Mouse (Mus musculus) limb, embryonic 13.5 days (tissue): ENCODE measurements at regions not wholly inside any gene's neighbourhood (a gene's known extent, or its start where the extent isn't known, plus 50 kb on each side); places are given as distances from the start of the nearest gene placed in this dataset.

Experiments
- ATAC-seq: fragments of 200-750 bp; cut with Nextera tagmentation; 2 replicates; pipeline ENCODE4 v1.8.0; 2017; ENCODE audit warnings: low read depth, moderate number of reproducible peaks, moderate TSS enrichment; ENCODE audit not compliant: low FRiP score
- H3K27ac ChIP-seq: fragments of 300-500 bp; sonication (generic); 2 replicates; pipeline ENCODE4 v1.5.1; 2015; ENCODE audit warnings: inconsistent platforms, mild to moderate bottlenecking, moderate library complexity
- H3K27me3 ChIP-seq: fragments of 300-500 bp; sonication (generic); 2 replicates; pipeline ENCODE4 v1.6.1; 2015; ENCODE audit warnings: mild to moderate bottlenecking, inconsistent platforms
- H3K36me3 ChIP-seq: fragments of 300-500 bp; sonication (generic); 2 replicates; pipeline ENCODE4 v1.6.1; 2015; ENCODE audit warnings: inconsistent platforms, mild to moderate bottlenecking, moderate library complexity
- H3K4me1 ChIP-seq: fragments of 300-500 bp; sonication (generic); 2 replicates; pipeline ENCODE4 v1.6.1; 2015; ENCODE audit warnings: inconsistent platforms
- H3K4me2 ChIP-seq: fragments of 300-500 bp; sonication (generic); replicated peaks from 2 replicates; pipeline ENCODE4 v1.6.1; 2015; ENCODE audit warnings: inconsistent platforms, mild to moderate bottlenecking, moderate library complexity
- H3K4me3 ChIP-seq: fragments of 300-500 bp; sonication (generic); 2 replicates; pipeline ENCODE4 v1.5.1; 2015; ENCODE audit warnings: moderate library complexity, mild to moderate bottlenecking, inconsistent platforms
- H3K9ac ChIP-seq: fragments of 300-500 bp; sonication (generic); 2 replicates; pipeline ENCODE4 v1.6.1; 2015; ENCODE audit warnings: mild to moderate bottlenecking, inconsistent platforms
- H3K9me3 ChIP-seq: fragments of 300-500 bp; sonication (generic); 2 replicates; pipeline ENCODE4 v1.6.1; 2016; ENCODE audit warnings: inconsistent platforms
- WGBS: fragments of 180-500 bp; shearing (Covaris S2); methylation state at CpG from one replicate; pipeline ENCODE4 v1.1.7; 2015; 5-methylcytosine and 5-hydroxymethylcytosine counted together

DNA sequence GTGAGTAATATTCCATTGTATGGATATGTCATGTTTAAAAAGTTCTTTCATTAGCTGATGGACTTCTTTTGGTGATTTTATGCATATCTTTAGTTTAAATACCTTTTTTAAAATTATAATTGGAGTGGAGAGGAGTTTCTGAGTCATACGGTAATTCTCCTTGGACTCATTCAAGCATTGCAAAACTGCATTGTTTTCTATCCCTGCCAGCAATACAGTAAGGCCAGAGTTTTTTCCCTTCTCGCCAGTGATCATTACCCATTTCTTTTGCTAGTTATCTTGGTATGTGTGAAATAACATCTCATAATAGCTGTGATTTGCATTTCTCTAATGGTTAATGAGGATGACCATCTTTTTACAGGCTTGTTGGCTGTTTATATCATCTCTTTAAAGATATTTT is 271.6 kb upstream of the Nr2f2 start:
- Histone ChIP-seq H3K27me3 (peaks cover 33% of the 10 kb centered on the region), H3K27ac (no peak overlapping the region)
- WGBS = 85% methylated on average over 2 of the region's 2 CpGs

DNA sequence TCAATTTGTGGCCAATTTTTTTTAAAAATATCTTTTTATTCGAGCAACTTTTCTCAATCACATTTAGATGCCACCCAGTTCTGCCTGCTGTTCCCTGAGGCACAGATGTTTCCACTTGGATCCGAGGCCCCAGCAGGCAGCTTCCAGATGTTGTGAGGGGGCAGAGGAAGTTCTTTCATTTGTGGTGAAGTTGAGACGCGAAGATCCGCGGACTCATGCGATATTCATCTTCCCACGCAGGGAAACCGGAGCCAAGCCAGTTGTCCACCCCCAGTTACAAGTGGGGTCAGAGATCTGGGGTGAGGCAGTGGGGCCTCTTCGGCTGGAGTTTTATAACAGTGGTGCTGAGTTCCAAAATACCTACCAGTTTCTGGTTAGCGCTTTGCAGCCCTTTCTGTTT is 267.5 kb upstream of the Nr2f2 start:
- Histone ChIP-seq H3K4me1 (peaks cover 18% of the 10 kb centered on the region), H3K4me3 (no peak overlapping the region), H3K4me2 (peak overlapping the region; percentile 44), H3K9me3 (no peaks in the 10 kb centered on the region), H3K27me3 (peaks cover 48% of the 10 kb centered on the region), H3K27ac (no peak overlapping the region), H3K36me3 (no peaks in the 10 kb centered on the region), H3K9ac (no peak overlapping the region)
- WGBS = 16% methylated on average over 11 of the region's 11 CpGs
- ATAC-seq = no peak

More for the DNA sequence above, 271.6 kb upstream of the Nr2f2 start:
- Histone ChIP-seq H3K4me3 (no peak overlapping the region), H3K36me3 (no peaks in the 10 kb centered on the region), H3K9me3 (no peaks in the 10 kb centered on the region), H3K9ac (no peak overlapping the region), H3K4me2 (no peak overlapping the region), H3K4me1 (peaks cover 23% of the 10 kb centered on the region)
- ATAC-seq = no peak

DNA sequence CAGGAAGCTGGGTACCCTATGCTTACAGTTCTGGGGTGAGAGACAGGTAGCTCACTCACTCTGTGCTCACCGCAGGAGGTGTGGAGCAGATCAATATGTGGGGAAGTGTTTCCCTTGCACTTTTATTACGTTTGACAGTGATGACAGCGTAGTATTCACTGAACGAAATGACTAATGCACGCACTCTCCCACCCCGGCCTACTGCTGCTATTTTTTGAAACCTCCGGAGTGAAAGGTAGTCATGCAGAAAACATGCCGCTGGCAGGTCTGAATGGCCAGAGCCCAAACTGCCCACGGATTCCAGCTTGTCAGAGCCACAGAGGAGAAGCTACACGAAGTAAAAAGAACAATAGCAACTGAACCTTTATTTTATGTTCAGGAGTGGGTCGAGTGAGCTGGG is 267.0 kb upstream of the Nr2f2 start:
- H3K27me3 ChIP-seq = peaks cover 48% of the 10 kb centered on the region

DNA sequence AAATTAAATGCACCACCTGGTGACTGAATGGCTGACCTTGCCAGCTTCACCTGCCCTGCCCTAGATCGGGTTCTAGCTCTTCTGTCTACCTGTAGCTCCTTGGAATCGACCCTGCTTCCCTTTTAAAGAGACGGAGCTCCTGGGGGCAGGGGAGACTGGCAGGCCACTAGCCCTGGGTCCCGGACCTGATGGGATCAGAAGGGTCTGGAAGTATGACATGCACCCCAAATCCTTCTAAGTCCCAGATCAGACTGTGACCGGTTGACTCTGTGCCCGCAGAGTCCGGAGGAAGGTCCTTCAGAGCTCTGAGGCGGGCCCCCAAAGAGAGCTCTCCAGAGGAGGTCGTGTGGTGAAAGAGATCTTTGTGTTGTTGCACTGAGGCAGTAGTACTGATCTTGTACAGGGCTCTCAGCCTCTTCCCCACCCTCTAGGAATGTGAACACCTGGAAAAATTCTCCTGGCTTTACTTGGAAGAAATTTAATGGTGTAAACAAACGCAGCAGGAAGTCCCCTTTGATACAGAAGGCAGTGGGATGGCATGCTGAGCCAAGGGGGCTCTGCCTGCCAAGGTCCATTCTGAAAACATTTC is 259.2 kb upstream of the Nr2f2 start:
- no peaks in the 10 kb centered on the region for H3K36me3 ChIP-seq
- peaks cover 22% of the 10 kb centered on the region for H3K27me3 ChIP-seq
- H3K4me2 ChIP-seq = peak overlapping the region; percentile 68
- 4% methylated on average over 10 of the region's 10 CpGs for WGBS
- H3K4me1 ChIP-seq = peaks cover 29% of the 10 kb centered on the region
- H3K9ac ChIP-seq = no peak overlapping the region
- H3K9me3 ChIP-seq = no peaks in the 10 kb centered on the region
- peak overlapping the region; percentile 28 for H3K4me3 ChIP-seq
- peak overlapping the region; percentile 61; the same call in 1 of the 2 replicates for H3K27ac ChIP-seq
- peak; percentile 72 for ATAC-seq

More for the DNA sequence above, 267.0 kb upstream of the Nr2f2 start:
- Histone ChIP-seq H3K9ac (no peak overlapping the region), H3K27ac (no peak overlapping the region), H3K4me2 (peak overlapping the region; percentile 44), H3K4me1 (peaks cover 18% of the 10 kb centered on the region), H3K4me3 (no peak overlapping the region), H3K9me3 (no peaks in the 10 kb centered on the region), H3K36me3 (no peaks in the 10 kb centered on the region)
- ATAC-seq = no peak
- 31% methylated on average over 11 of the region's 11 CpGs for whole genome bisulfite sequencing

DNA sequence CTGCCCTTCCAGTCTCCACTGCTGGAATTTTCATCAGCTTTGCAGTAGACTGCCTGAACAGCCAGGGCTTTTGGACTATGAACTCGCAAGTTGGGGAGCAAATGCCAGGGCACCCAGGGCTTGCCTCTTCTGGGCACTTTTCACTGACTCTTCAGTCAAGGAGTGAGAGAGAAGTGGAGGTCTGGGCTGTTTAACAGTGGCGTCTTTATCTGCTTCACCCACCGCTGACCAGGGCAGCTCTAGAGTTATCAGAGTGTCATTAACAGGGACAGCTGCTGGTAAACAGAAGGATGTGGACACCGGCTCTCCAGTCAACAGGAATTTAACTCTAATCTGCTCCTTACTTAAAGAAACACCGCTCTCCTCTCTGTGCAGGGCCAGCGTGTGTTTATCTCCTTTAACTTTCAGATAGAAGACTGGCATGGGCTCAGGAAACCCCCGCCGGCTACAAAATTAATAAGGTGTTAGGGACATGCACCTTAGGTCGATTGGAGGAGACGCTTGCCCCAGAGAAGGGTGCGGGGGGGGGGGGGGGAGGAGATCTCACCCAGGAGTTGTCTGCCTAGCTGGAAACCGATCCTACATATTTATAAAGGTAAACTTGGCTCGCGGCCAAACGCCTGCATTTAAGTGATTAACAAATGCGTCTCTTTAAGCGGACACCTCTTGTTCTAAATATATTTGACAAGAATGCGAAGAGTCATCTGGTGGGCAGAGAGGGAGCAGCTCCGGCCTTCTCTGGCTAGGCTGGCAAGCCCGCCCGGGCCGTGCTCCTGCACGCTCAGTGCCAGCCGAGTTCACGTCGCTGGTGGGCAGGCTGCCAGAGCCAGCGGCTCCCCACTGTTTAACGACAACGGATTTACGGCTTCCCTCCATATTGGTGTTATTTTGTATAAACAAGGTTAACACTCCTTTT is 258.4 kb upstream of the Nr2f2 start:
- H3K9ac ChIP-seq = peak overlapping the region; percentile 19; the same call in 1 of the 2 replicates
- ATAC-seq = peak; percentile 66
- peak overlapping the region; percentile 61 for H3K27ac ChIP-seq
- peaks cover 29% of the 10 kb centered on the region for H3K27me3 ChIP-seq
- H3K36me3 ChIP-seq = no peaks in the 10 kb centered on the region
- H3K4me1 ChIP-seq = peaks cover 29% of the 10 kb centered on the region
- H3K4me3 ChIP-seq = peak overlapping the region; percentile 28
- H3K9me3 ChIP-seq = no peaks in the 10 kb centered on the region
- H3K4me2 ChIP-seq = peak overlapping the region; percentile 68
- under 1% methylated on average over 29 of the region's 30 CpGs for WGBS

DNA sequence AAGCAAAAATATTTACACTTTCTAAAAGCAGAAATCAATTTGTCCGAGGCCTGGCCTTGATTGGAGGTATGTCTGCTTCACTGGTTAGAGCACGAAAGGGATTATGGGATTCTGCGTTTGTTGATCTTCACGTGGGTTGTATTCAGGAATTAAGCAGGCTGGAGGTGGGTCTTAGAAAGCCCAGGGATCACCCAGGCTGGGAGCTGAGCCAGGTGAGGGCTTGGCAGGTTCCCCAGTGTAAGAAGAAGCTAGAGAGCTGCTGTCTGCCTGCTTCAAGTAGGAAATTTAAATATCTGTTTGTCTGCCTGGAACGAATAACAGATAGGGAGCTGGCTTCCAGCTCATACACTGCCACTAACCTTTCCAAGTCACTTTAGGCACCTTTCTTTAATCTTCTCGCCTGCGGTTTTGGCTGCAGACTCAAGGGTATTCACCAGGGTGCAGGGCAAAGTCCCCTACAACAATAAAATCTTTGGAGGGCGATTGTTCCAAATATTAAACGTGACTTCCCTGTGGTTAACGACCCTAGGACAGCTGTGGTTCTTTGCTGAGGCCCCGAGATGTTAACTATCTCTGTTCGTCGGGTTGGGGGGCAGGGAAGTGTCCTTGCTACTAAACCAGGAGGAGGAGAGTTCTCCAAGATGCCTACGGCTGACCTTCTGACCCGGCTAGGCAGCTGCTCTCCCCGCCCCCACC is 257.6 kb upstream of the Nr2f2 start:
- Histone ChIP-seq H3K36me3 (no peaks in the 10 kb centered on the region), H3K9me3 (no peaks in the 10 kb centered on the region), H3K27me3 (peaks cover 34% of the 10 kb centered on the region), H3K27ac (peak overlapping the region; percentile 61; the same call in 1 of the 2 replicates), H3K4me2 (peak overlapping the region; percentile 68), H3K4me3 (peak overlapping the region; percentile 28; the same call in 1 of the 2 replicates), H3K9ac (no peak overlapping the region), H3K4me1 (peaks cover 29% of the 10 kb centered on the region)
- ATAC-seq = peak; percentile 12; the same call in 1 of the 2 replicates
- WGBS = 5% methylated on average over 16 of the region's 16 CpGs

DNA sequence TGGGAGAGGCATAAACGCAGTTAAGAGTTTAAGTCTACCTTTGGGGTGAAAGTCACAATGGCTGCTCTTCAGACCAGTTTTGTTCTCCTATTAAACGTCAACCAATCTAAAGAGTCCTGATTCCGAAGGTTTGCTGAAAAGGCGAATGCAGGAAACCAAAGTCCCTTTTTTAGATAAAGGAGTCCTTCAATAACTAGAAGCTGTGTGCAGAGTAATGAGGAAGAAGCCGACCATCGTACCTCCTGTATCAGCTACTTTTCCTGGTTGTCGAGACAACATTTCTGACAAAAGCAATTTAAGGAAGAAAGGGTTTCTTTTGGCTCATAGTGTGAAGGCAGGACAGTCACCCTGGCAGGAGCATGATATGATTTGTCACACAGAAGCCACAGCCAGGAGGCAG is 252.9 kb upstream of the Nr2f2 start:
- WGBS = 91% methylated on average over 7 of the region's 7 CpGs

DNA sequence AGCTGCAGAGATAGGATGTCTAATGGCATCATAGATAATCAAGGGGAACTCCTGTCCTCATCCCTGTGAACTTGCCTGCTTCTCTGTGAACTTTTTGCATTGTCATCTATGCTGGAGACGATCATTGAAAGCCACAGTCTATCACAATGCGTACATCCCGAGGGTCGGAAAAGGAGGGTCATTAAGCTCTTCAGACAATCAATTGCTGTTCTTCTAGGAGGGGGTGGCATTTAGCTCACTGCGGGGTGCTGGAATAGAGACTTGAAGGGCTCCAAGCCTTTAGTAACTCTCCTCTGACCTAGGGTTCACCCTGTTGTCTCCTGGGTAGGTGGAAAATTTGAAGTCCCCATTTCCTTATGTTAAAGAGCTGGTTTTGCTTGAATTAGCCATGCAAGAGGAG is 251.7 kb upstream of the Nr2f2 start:
- ATAC-seq = no peak
- H3K27ac ChIP-seq = no peak overlapping the region
- H3K27me3 ChIP-seq = peaks cover 34% of the 10 kb centered on the region
- H3K9me3 ChIP-seq = no peaks in the 10 kb centered on the region
- no peak overlapping the region for H3K4me2 ChIP-seq
- no peaks in the 10 kb centered on the region for H3K36me3 ChIP-seq
- H3K9ac ChIP-seq = no peak overlapping the region
- WGBS = 79% methylated on average over 5 of the region's 5 CpGs
- H3K4me1 ChIP-seq = no peaks in the 10 kb centered on the region
- no peak overlapping the region for H3K4me3 ChIP-seq

More for the DNA sequence above, 252.9 kb upstream of the Nr2f2 start:
- Histone ChIP-seq H3K9me3 (no peaks in the 10 kb centered on the region), H3K9ac (no peak overlapping the region), H3K27me3 (peaks cover 34% of the 10 kb centered on the region), H3K4me3 (no peak overlapping the region), H3K4me2 (no peak overlapping the region), H3K27ac (no peak overlapping the region), H3K4me1 (peaks cover 7% of the 10 kb centered on the region), H3K36me3 (no peaks in the 10 kb centered on the region)
- no peak for ATAC-seq

DNA sequence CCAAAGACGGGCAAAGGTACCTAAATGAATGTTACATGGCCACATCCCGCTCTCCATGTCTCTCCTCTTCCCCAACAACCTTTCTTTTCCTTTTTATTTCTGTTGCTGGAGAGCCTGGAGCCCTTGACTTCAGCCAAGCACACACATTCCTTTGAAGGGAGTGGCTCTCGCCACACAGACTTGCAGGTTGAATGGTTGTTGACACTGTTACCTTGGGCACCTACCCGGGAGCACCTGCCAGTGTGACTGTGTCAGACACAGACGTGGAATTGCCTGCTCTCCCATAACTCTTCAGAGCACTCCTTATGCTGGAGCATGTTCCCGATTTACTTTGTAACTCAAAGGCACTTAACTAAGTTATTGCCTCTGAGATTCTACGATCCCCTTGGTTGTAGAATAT is 240.0 kb upstream of the Nr2f2 start:
- no peak overlapping the region for H3K4me2 ChIP-seq
- H3K27ac ChIP-seq = no peak overlapping the region
- no peaks in the 10 kb centered on the region for H3K9me3 ChIP-seq
- ATAC-seq = no peak
- no peak overlapping the region for H3K4me3 ChIP-seq
- H3K36me3 ChIP-seq = no peaks in the 10 kb centered on the region
- no peak overlapping the region for H3K9ac ChIP-seq
- no peaks in the 10 kb centered on the region for H3K4me1 ChIP-seq
- H3K27me3 ChIP-seq = no peaks in the 10 kb centered on the region
- 88% methylated on average over 7 of the region's 7 CpGs for WGBS

DNA sequence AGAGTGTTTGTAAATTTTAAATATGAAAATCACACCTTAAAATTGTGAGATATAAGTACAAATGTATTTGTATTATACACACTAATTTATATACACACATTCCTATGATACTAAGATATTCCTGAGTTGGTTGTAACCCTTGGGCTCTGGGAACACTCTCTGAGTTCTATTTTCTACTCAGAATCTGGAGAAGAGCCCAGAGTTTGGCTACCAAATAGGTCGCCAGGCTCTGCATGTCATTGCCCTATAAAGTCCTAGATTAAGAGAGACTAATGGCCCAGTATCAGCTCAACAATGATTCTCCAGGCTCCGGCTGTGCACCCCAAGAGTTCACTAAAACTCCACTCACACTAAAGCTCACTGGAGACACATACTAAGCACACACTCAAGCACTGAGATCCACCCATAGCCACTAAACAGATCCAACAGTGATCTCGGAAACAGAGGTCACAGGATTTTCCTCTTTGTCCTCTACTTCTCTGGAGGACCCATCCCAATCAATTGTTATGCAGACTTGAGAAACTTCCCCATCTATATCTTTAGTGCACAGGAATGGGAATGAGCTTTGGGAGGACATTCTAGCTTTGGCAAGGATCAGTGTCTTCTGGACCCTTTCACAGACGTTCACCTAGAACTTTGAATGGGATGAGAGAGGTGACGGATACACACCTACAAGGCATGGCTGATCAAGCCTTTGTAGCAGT is 238.1 kb upstream of the Nr2f2 start:
- Histone ChIP-seq H3K4me1 (no peaks in the 10 kb centered on the region), H3K36me3 (no peaks in the 10 kb centered on the region), H3K9me3 (no peaks in the 10 kb centered on the region), H3K9ac (no peak overlapping the region), H3K4me3 (no peak overlapping the region), H3K4me2 (no peak overlapping the region), H3K27ac (no peak overlapping the region), H3K27me3 (no peaks in the 10 kb centered on the region)
- 88% methylated on average over 5 of the region's 5 CpGs for WGBS
- no peak for ATAC-seq

DNA sequence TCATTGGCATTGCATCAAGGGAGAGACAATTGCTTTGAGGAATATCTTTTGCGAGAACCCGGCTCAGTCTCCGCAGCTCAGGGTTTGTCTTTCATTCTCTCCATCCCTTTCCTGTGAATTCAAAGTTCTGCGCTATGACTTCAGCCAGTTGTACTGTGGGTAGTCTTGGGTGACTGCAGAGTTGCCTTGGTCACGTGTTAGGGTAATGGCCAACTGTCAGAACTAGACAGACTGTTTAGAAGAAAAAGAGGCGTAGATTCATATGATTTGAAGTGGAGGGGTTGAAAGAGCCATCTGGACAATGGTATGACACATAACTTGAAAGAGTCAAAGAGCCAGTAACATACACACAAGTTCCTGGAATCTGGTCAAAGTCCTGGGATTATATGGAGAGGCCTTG is 226.5 kb upstream of the Nr2f2 start:
- H3K4me3 ChIP-seq = no peak overlapping the region
- 91% methylated on average over 6 of the region's 6 CpGs for WGBS
- ATAC-seq = no peak
- H3K4me1 ChIP-seq = peaks cover 17% of the 10 kb centered on the region
- no peak overlapping the region for H3K27ac ChIP-seq
- no peaks in the 10 kb centered on the region for H3K27me3 ChIP-seq
- no peaks in the 10 kb centered on the region for H3K9me3 ChIP-seq
- no peak overlapping the region for H3K4me2 ChIP-seq
- H3K9ac ChIP-seq = no peak overlapping the region
- no peaks in the 10 kb centered on the region for H3K36me3 ChIP-seq
